In genomic region chr7:75644585-75644984, GRCm38 (mm10) we compare ENCODE assay signal across 10 mouse cellular contexts.
DNase-seq lines count a peak whose midpoint lies in the region; ATAC-seq and TF ChIP-seq lines count a peak whose summit lies in the region.
"Had no signal": no experiment of that assay in that cellular context is flagged by ENCODE, and none has a peak within 500 bp of the region (broad histone marks: within the 10 kb centered on the region; RNA-seq: fewer than 3 reads in every experiment).

No protein-coding gene starts in this region.

- WGBS in heart, postnatal 0 days = 60% methylated on average over 2 of the region's 2 CpGs
- WGBS in embryonic facial prominence, embryonic 11.5 days = 84% methylated on average over 2 of the region's 2 CpGs
- 65% methylated on average over 2 of the region's 2 CpGs for WGBS in macrophage (ENCODE audit: missing documents)

- H3K9me3 ChIP-seq in heart, postnatal 0 days (replicated peaks; ENCODE audit: control insufficient read depth, low read length) = no peaks in the 10 kb centered on the region
- H3K9me3 ChIP-seq in embryonic facial prominence, embryonic 11.5 days (replicated peaks; ENCODE audit: control insufficient read depth, low read length) = no peaks in the 10 kb centered on the region

- no peak for DNase-seq in heart, postnatal 0 days (ENCODE audit: low spot score)
- no peak for DNase-seq in heart, postnatal 36 days
- DNase-seq in CD4-positive helper T cell, adult 2 months (ENCODE audit: low read depth, low spot score) = peak; percentile 49
- no peak for DNase-seq in embryonic facial prominence, embryonic 11.5 days (ENCODE audit: low spot score)
- DNase-seq in urinary bladder, postnatal 25 days (ENCODE audit: low spot score) = no peak
- DNase-seq in cerebellum, postnatal 4 days (ENCODE audit: low spot score in 2 of 2) = no peak
- DNase-seq in layer of hippocampus, adult 8-10 months (ENCODE audit: low spot score in 2 of 2) = no peak
- DNase-seq: left cerebral cortex, postnatal 4 days; thymus, adult 18-20 months had no signal

- H3K4me2 ChIP-seq in heart, postnatal 0 days (ENCODE audit: low read depth, low read length) = peak overlapping the region; percentile 45
- peak overlapping the region; percentile 7; the same call in 1 of the 2 replicates for H3K4me2 ChIP-seq in embryonic facial prominence, embryonic 11.5 days (ENCODE audit: low read depth, low read length)

- H3K27me3 ChIP-seq in heart, postnatal 0 days (ENCODE audit: control insufficient read depth, insufficient read depth, low read length) = no peaks in the 10 kb centered on the region
- no peaks in the 10 kb centered on the region for H3K27me3 ChIP-seq in embryonic facial prominence, embryonic 11.5 days (ENCODE audit: control insufficient read depth, insufficient read depth, low read length)

- H3K36me3 ChIP-seq in heart, postnatal 0 days (replicated peaks; ENCODE audit: control insufficient read depth, insufficient read depth, low read length) = no peaks in the 10 kb centered on the region
- no peaks in the 10 kb centered on the region for H3K36me3 ChIP-seq in embryonic facial prominence, embryonic 11.5 days (replicated peaks; ENCODE audit: control insufficient read depth, insufficient read depth, low read depth, low read length)
- H3K36me3 ChIP-seq in macrophage (ENCODE audit: inconsistent target) = no peaks in the 10 kb centered on the region

- no peak for TF ChIP-seq CTCF in heart, postnatal 0 days (IDR thresholded peaks at IDR 0.05; ENCODE audit: low read depth)

- intact Hi-C loops in heart, postnatal 36 days (cut with DNase I) = loop anchor here (5.0 to 10.0 kb wide), 3 partner anchors 68 to 187 kb away; partner anchors contain the start of gene Akap13

- no peak overlapping the region for H3K9ac ChIP-seq in heart, postnatal 0 days (replicated peaks; ENCODE audit: low read depth, low read length)
- H3K9ac ChIP-seq in embryonic facial prominence, embryonic 11.5 days (replicated peaks; ENCODE audit: low read length) = no peak overlapping the region

- TF ChIP-seq EP300 in heart, postnatal 0 days (IDR thresholded peaks at IDR 0.05; ENCODE audit: low read depth) = no peak

- no peak for ATAC-seq in heart, postnatal 0 days (ENCODE audit: insufficient read depth, low read depth)
- ATAC-seq in embryonic facial prominence, embryonic 11.5 days (replicated peaks; ENCODE audit: insufficient number of reproducible peaks, low FRiP score, low TSS enrichment, low read depth) = no peak

- peaks cover 18% of the 10 kb centered on the region for H3K4me1 ChIP-seq in heart, postnatal 0 days (ENCODE audit: control insufficient read depth, insufficient read depth)
- H3K4me1 ChIP-seq in embryonic facial prominence, embryonic 11.5 days (ENCODE audit: control insufficient read depth, insufficient read depth, low read length) = peaks cover 3% of the 10 kb centered on the region; the same call in 1 of the 2 replicates

- peak overlapping the region; percentile 59; the same call in 1 of the 2 replicates for H3K27ac ChIP-seq in heart, postnatal 0 days (ENCODE audit: low read depth)
- H3K27ac ChIP-seq in embryonic facial prominence, embryonic 11.5 days (replicated peaks; ENCODE audit: low read depth, low read length) = no peak overlapping the region
- peak overlapping the region; percentile 56; the same call in 1 of the 2 replicates for H3K27ac ChIP-seq in macrophage

- no peaks in the 10 kb centered on the region for H3K79me2 ChIP-seq in macrophage (ENCODE audit: inconsistent target)

- H3K4me3 ChIP-seq in heart, postnatal 0 days (ENCODE audit: low read depth, low read length) = peak overlapping the region; percentile 28
- H3K4me3 ChIP-seq in embryonic facial prominence, embryonic 11.5 days (ENCODE audit: low read depth, low read length) = no peak overlapping the region
- no peak overlapping the region for H3K4me3 ChIP-seq in macrophage (ENCODE audit: inconsistent target)
